Mouse (Mus musculus) monocyte, adult 59 days (primary cell): ENCODE data around the gene Cacng6. TPM values are rescaled to one million over a fixed set of nuclear protein-coding genes. Genes with fewer than 3 reads are reported as not detected.

ENCODE experiments used
- total RNA-seq, 2 experiments: library from RNA; stranded (reverse); gene quantifications; one replicate each; pipeline ENCODE4 v1.2.4; 2023

Gene Cacng6
- total RNA-seq, result under 1 TPM in 1 of 2 experiments, not detected in 1; 0.43 TPM

GRCm38 (mm10) chr7:3423895-3424294 lies at the start of gene Cacng6:
Gene Cacng6, plus strand, starts transcription at chr7:3424195.

DNA sequence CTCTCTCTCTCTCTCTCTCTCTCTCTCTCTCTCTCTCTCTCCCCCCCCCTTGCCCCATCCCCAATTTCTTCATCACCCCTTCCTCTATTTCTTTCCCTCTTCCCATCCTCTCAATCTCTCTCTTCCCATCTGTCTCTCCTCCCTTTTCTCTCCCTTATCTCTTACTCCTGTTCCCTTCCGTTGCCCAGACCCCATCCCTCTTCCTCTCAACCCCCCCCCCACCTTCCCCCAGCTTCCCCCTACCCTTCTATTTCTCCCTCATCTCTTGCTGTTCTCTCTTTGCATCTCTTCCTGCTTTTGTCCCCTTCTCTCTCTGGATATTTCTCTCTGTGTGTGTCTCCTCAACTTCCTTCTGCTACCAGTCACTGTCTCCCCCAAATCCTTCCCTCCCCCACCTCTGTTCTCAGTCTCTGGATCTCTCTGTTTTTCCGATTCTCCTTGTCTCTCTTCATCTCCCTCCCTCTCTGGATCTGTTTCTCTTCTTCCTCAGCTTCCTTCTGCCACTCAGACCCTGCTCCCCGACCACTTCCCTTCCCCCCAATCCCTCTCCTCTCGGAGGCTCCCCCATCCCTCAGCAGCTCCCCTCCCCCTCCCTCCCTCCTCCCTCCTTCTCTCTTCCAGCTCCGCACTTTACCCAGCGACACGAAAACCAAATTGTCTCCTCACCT lies 33.4 kb upstream of the Cacng6 start, which contains the start of gene Cacng8:
Gene Cacng8 (plus strand): TSS at position 271 of the 668 bp plus-strand sequence.

Other genes with a start within 250 kb of the Cacng6 start
- gene Nlrp12, start 174.5 kb upstream of the Cacng6 start, total RNA-seq, result under 1 TPM in 1 of 2 experiments, not detected in 1; 0.12 TPM
- gene Myadm, start 135.1 kb upstream of the Cacng6 start, total RNA-seq, result 100 to 1,000 TPM; 329 to 360 TPM
- gene Prkcg, start 135.0 kb upstream of the Cacng6 start, total RNA-seq, result 1 to 10 TPM; 5.7 to 8.9 TPM
- not detected for gene Cacng7, start 91.2 kb upstream of the Cacng6 start, total RNA-seq
- gene Cacng8, start 33.5 kb upstream of the Cacng6 start, total RNA-seq, result under 1 TPM in 1 of 2 experiments, not detected in 1; 0.60 TPM
- 1 to 10 TPM; 3.9 to 9.3 TPM for gene Tarm1, start 78.4 kb downstream of the Cacng6 start, total RNA-seq
- not detected for gene Oscar, start 192.0 kb downstream of the Cacng6 start, total RNA-seq
- gene Ndufa3, start 193.2 kb downstream of the Cacng6 start, total RNA-seq, result 100 to 1,000 TPM; 329 to 362 TPM
- gene Tfpt, start 205.7 kb downstream of the Cacng6 start, total RNA-seq, result 10 to 100 TPM; 21.3 to 26.8 TPM
- 10 to 100 TPM; 30.8 to 31.8 TPM for gene Prpf31, start 205.8 kb downstream of the Cacng6 start, total RNA-seq
- gene Cnot3, start 221.1 kb downstream of the Cacng6 start, total RNA-seq, result 100 to 1,000 TPM in 1 of 2 experiments, 10 to 100 TPM in 1; 93.9 to 100 TPM
- gene Leng1, start 241.6 kb downstream of the Cacng6 start, total RNA-seq, result 1 to 10 TPM; 6.4 to 9.4 TPM